Mouse (Mus musculus) limb, embryonic 14.5 days (tissue): ENCODE data around the gene Slc13a4. TPM values are rescaled to one million over a fixed set of nuclear protein-coding genes. Genes with fewer than 3 reads are reported as not detected.

ENCODE experiments used
- ATAC-seq: fragments of 200-750 bp; cut with Nextera tagmentation; 2 replicates; pipeline ENCODE4 v1.8.0; 2017; ENCODE audit warnings: low read depth, moderate number of reproducible peaks, moderate TSS enrichment; ENCODE audit not compliant: low FRiP score
- DNase-seq: peaks from one replicate; pipeline ENCODE4 v3.0.0-alpha.2; 2015; ENCODE audit warnings: low spot score
- H3K27ac ChIP-seq: fragments of 300-500 bp; sonication (generic); replicated peaks from 2 replicates; pipeline ENCODE4 v1.5.1; 2014; ENCODE audit warnings: low read depth, mild to moderate bottlenecking, low read length, moderate library complexity, mixed read lengths
- H3K27me3 ChIP-seq: fragments of 300-500 bp; sonication (generic); 2 replicates; pipeline ENCODE4 v1.6.1; 2014; ENCODE audit warnings: low read length, mixed read lengths; ENCODE audit not compliant: control insufficient read depth, insufficient read depth
- H3K36me3 ChIP-seq: fragments of 300-500 bp; sonication (generic); 2 replicates; pipeline ENCODE4 v1.6.1; 2014; ENCODE audit warnings: mild to moderate bottlenecking, low read length, moderate library complexity, mixed read lengths; ENCODE audit not compliant: control insufficient read depth, insufficient read depth
- H3K4me1 ChIP-seq: fragments of 300-500 bp; sonication (generic); 2 replicates; pipeline ENCODE4 v1.6.1; 2014; ENCODE audit warnings: antibody characterized with exemption, low read length, mixed read lengths; ENCODE audit not compliant: control insufficient read depth, insufficient read depth
- H3K4me2 ChIP-seq: fragments of 300-500 bp; sonication (generic); replicated peaks from 2 replicates; pipeline ENCODE4 v1.6.1; 2014; ENCODE audit warnings: low read depth, mild to moderate bottlenecking, low read length, moderate library complexity; ENCODE audit not compliant: severe bottlenecking
- H3K4me3 ChIP-seq: fragments of 300-500 bp; sonication (generic); replicated peaks from 2 replicates; pipeline ENCODE4 v1.5.1; 2014; ENCODE audit warnings: low read length
- H3K9ac ChIP-seq: fragments of 300-500 bp; sonication (generic); 2 replicates; pipeline ENCODE4 v1.6.1; 2014; ENCODE audit warnings: mild to moderate bottlenecking, low read depth, low read length, moderate library complexity; ENCODE audit not compliant: severe bottlenecking
- H3K9me3 ChIP-seq: fragments of 300-500 bp; sonication (generic); 2 replicates; pipeline ENCODE4 v1.6.1; 2016; ENCODE audit warnings: low read length; ENCODE audit not compliant: control insufficient read depth
- POLR2A ChIP-seq: fragments of 200-500 bp; IDR thresholded peaks from 2 replicates; pipeline ENCODE4 v1.8.0; 2012; ENCODE audit warnings: inconsistent platforms, mild to moderate bottlenecking, moderate library complexity, borderline replicate concordance; ENCODE audit not compliant: insufficient read depth, insufficient read length; ENCODE audit errors: extremely low read depth
- WGBS: fragments of 180-500 bp; shearing (Covaris S2); extraction: QIAGEN DNeasy Blood & Tissue Kit; methylation state at CpG from one replicate; pipeline ENCODE4 v1.1.7; 2014; 5-methylcytosine and 5-hydroxymethylcytosine counted together
- polyA plus RNA-seq, 2 experiments: library from polyadenylated mRNA; depleted of rRNA in 1 of 2; stranded (reverse) in 1 of 2; unstranded in 1 of 2; fragments of >200 nt; fragmentation: Nextera tagmentation in 1 of 2; extraction: Ambion mirVana in 1 of 2; gene quantifications; 2 replicates each; pipeline versions ENCODE4 v1.2.1 to v1.2.3; 2012 to 2014

Slc13a4 gene
- polyA plus RNA-seq, 2 experiments, result 0.30 to 0.33 TPM

- H3K27me3 ChIP-seq, result no peaks in the 10 kb centered on the region
- DNase-seq, result no peak
- TF ChIP-seq POLR2A, result no peak
- no peaks in the 10 kb centered on the region for H3K9me3 ChIP-seq
- no peak for ATAC-seq
- no peak overlapping the region for H3K4me2 ChIP-seq
- H3K36me3 ChIP-seq, result no peaks in the 10 kb centered on the region
- H3K9ac ChIP-seq, result no peak overlapping the region
- no peak overlapping the region for H3K27ac ChIP-seq
- H3K4me3 ChIP-seq, result no peak overlapping the region
- H3K4me1 ChIP-seq, result peaks cover 32% of the 10 kb centered on the region
- WGBS, result 81% methylated on average over 8 of the region's 8 CpGs
Measured at GRCm38 (mm10) chr6:35352867-35353266, 44.9 kb upstream of the Slc13a4 start.

- 94% methylated on average over 3 of the region's 3 CpGs for WGBS
- H3K27me3 ChIP-seq, result no peaks in the 10 kb centered on the region
- H3K36me3 ChIP-seq, result no peaks in the 10 kb centered on the region
- ATAC-seq (no peak), DNase-seq (no peak)
- H3K4me2 ChIP-seq, result no peak overlapping the region
- H3K4me3 ChIP-seq, result no peak overlapping the region
- H3K4me1 ChIP-seq, result peaks cover 32% of the 10 kb centered on the region
- no peaks in the 10 kb centered on the region for H3K9me3 ChIP-seq
- H3K9ac ChIP-seq, result no peak overlapping the region
- no peak for TF ChIP-seq POLR2A
- no peak overlapping the region for H3K27ac ChIP-seq
Measured at GRCm38 (mm10) chr6:35351826-35352225, 43.9 kb upstream of the Slc13a4 start.

- DNase-seq, result no peak
- 35% methylated on average over 7 of the region's 7 CpGs for WGBS
- no peaks in the 10 kb centered on the region for H3K9me3 ChIP-seq
- H3K27me3 ChIP-seq, result no peaks in the 10 kb centered on the region
- H3K4me3 ChIP-seq, result no peak overlapping the region
- TF ChIP-seq POLR2A, result no peak
- ATAC-seq, result no peak
- H3K36me3 ChIP-seq, result no peaks in the 10 kb centered on the region
- H3K9ac ChIP-seq, result no peak overlapping the region
- H3K4me1 ChIP-seq, result peaks cover 30% of the 10 kb centered on the region
- H3K4me2 ChIP-seq, result no peak overlapping the region
- H3K27ac ChIP-seq, result no peak overlapping the region
Measured at GRCm38 (mm10) chr6:35349784-35350183, 41.9 kb upstream of the Slc13a4 start.

GRCm38 (mm10) chr6:35338640-35339039 is 30.7 kb upstream of the Slc13a4 start:
- no peak for ATAC-seq
- no peak overlapping the region for H3K27ac ChIP-seq
- no peaks in the 10 kb centered on the region for H3K9me3 ChIP-seq
- DNase-seq, result no peak
- H3K4me1 ChIP-seq, result no peaks in the 10 kb centered on the region
- no peak overlapping the region for H3K4me3 ChIP-seq
- no peaks in the 10 kb centered on the region for H3K27me3 ChIP-seq
- TF ChIP-seq POLR2A, result no peak
- no peaks in the 10 kb centered on the region for H3K36me3 ChIP-seq
- H3K9ac ChIP-seq, result no peak overlapping the region
- 34% methylated on average over 3 of the region's 3 CpGs for WGBS
- H3K4me2 ChIP-seq, result no peak overlapping the region

GRCm38 (mm10) chr6:35337836-35338235 is 29.9 kb upstream of the Slc13a4 start:
- 80% methylated on average over 8 of the region's 8 CpGs for WGBS
- H3K9me3 ChIP-seq, result no peaks in the 10 kb centered on the region
- no peak for DNase-seq
- ATAC-seq, result no peak
- no peaks in the 10 kb centered on the region for H3K27me3 ChIP-seq
- no peak for TF ChIP-seq POLR2A
- no peak overlapping the region for H3K9ac ChIP-seq
- no peak overlapping the region for H3K27ac ChIP-seq
- H3K4me2 ChIP-seq, result no peak overlapping the region
- H3K4me1 ChIP-seq, result no peaks in the 10 kb centered on the region
- no peaks in the 10 kb centered on the region for H3K36me3 ChIP-seq
- no peak overlapping the region for H3K4me3 ChIP-seq

GRCm38 (mm10) chr6:35335452-35335851 is 27.5 kb upstream of the Slc13a4 start:
- WGBS, result 61% methylated on average over 5 of the region's 5 CpGs

More at GRCm38 (mm10) chr6:35335452-35335851, 27.5 kb upstream of the Slc13a4 start:
- ATAC-seq, result no peak
- Histone ChIP-seq H3K4me1 (peaks cover 6% of the 10 kb centered on the region), H3K27ac (no peak overlapping the region), H3K36me3 (no peaks in the 10 kb centered on the region), H3K9me3 (no peaks in the 10 kb centered on the region), H3K9ac (no peak overlapping the region), H3K4me2 (no peak overlapping the region), H3K4me3 (no peak overlapping the region), H3K27me3 (no peaks in the 10 kb centered on the region)
- TF ChIP-seq POLR2A, result no peak
- DNase-seq, result no peak
